Mouse (Mus musculus): Measurements from ENCODE around the gene Myh11. TPM values are rescaled to one million over a fixed set of nuclear protein-coding genes. Genes with fewer than 3 reads are reported as not detected.

The Myh11 gene
- polyA plus RNA-seq, 1 experiment from 2014 or later, result 15.1 TPM

DNA sequence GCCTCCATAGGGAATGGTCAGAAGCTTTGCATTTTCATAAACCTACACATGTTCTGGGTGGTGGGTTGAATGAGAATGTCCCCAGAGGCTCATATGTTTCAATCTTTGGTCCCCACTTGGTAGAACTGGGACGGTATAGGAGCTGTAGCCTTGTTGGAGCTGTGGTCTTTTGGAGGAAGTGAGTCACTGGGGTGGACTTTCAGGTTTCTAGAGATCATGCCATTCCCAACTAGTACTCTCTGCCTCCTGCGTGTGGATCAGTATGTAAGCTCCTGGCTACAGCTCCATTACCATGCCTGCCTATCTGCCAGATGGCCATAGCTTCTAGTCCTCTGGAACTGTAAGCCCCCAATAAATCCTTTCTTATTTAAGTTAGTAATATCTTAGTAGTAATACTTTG is 4.1 kb upstream of the Myh11 start:
- H3K9me3 ChIP-seq (ENCODE audit: low read length), result no peaks in the 10 kb centered on the region
- 0 out of 2 replicates have a peak, but pooled peaks cover 3% of the 10 kb centered on the region for H3K36me3 ChIP-seq (ENCODE audit: insufficient read depth, low read length)
- ATAC-seq, result no peak
- whole genome bisulfite sequencing, result 72% methylated on average over 2 of the region's 2 CpGs
- H3K27ac ChIP-seq (ENCODE audit: low read length), result no peak overlapping the region
- H3K4me3 ChIP-seq (ENCODE audit: low read depth, low read length), result no peak overlapping the region
- DNase-seq (ENCODE audit: low spot score), result no peak
- H3K4me1 ChIP-seq (ENCODE audit: insufficient read depth, low read depth, low read length), result peaks cover 10% of the 10 kb centered on the region
- H3K27me3 ChIP-seq (replicated peaks; ENCODE audit: insufficient read depth, low read length), result no peaks in the 10 kb centered on the region
- no peak for TF ChIP-seq CTCF (IDR thresholded peaks at IDR 0.05)
- TF ChIP-seq EP300 (IDR thresholded peaks at IDR 0.05), result no peak
- H3K9ac ChIP-seq (replicated peaks; ENCODE audit: low read depth), result no peak overlapping the region
- no peak overlapping the region for H3K4me2 ChIP-seq (replicated peaks; ENCODE audit: low read depth, low read length)

DNA sequence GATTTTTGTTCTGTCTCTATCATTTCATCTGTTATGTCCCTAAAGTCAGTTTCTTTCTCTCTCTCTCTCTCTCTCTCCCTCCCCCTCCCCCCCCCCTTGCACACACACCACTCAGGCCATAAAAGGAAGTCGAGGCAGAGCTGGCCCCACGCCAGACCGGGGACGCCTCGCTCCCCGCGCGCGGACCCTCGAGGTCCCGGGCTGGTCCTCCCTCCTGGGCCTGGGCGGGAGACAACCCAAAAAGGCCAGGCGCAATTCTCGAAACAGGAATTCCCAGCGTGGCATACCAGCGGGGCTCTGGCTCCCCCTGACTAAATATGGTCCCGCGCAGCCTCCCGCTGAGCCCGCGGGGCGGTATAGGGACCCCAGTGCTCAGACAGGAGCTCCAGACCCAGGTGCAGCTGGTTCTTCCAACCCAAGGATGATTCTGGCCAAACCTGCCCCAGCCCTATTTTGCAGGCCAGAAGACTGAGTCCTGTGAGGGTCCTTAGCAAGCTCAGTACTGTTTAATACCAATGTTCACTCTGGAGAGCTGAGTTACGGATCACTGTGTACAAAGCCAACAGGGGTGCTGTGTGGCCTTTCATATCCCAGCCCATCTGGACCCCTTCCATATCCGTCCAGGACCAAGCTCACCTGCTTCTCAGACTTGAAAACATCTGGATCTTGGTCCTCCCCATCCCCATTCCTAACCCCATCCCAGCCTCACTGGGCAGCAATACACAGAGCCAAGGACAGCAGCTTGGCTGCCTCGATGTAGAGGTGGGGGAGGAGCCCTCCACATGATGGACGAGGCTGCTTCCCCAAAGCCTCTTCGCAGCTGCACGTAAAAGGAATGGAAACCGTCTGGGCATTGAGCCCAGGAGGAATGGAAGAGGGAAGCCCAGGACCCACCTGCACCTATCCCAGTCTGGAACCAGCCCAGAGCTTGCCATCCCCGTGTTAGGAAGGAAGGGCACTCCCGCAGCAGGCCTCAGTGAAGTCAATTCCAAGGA is 1.3 kb upstream of the Myh11 start:
- H3K4me2 ChIP-seq (replicated peaks; ENCODE audit: low read depth, low read length), result peak overlapping the region; percentile 60
- ATAC-seq, result no peak
- DNase-seq (ENCODE audit: low spot score), result no peak
- 11% methylated on average over 31 of the region's 31 CpGs for whole genome bisulfite sequencing
- H3K27ac ChIP-seq (ENCODE audit: low read length), result no peak overlapping the region
- H3K9me3 ChIP-seq (ENCODE audit: low read length), result no peaks in the 10 kb centered on the region
- no peaks in the 10 kb centered on the region for H3K27me3 ChIP-seq (replicated peaks; ENCODE audit: insufficient read depth, low read length)
- peaks cover 10% of the 10 kb centered on the region for H3K4me1 ChIP-seq (ENCODE audit: insufficient read depth, low read depth, low read length)
- no peak overlapping the region for H3K9ac ChIP-seq (replicated peaks; ENCODE audit: low read depth)
- H3K4me3 ChIP-seq (ENCODE audit: low read depth, low read length), result peak overlapping the region; percentile 26; the same call in 1 of the 2 replicates
- TF ChIP-seq CTCF (IDR thresholded peaks at IDR 0.05) (no peak), EP300 (IDR thresholded peaks at IDR 0.05) (no peak)
- H3K36me3 ChIP-seq (ENCODE audit: insufficient read depth, low read length), result no peaks in the 10 kb centered on the region

DNA sequence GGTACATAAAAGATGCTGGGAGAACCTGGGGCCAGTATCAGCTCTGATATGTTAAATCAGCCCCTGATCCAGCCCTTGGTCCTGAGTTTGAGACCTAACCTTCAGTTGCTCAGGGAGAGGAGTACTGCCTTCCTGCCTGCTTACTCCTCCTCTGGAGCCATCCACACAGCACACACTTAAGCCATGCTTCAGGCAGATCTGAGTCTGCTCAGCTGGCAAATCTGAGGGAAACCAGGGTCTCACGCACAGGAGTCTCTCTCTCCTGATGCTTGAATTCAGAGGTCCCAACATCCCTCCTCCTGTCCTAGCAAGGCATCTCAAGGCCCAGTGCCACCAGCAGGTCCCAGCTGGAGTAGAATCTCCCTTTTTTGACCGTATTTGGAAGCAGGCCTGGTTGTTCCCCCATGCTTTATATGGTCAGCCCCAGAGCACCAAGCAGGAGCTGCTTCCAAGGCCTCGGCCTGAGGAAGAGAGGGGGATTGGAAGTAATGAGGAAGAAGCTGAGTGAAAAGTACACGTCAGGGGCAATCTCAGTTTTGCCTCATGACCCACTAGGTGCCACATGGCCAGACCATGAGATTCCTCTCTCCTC is 18.7 kb downstream of the Myh11 start:
- H3K36me3 ChIP-seq (ENCODE audit: insufficient read depth, low read length), result no peaks in the 10 kb centered on the region
- 49% methylated on average over 4 of the region's 4 CpGs for WGBS
- H3K27ac ChIP-seq (ENCODE audit: low read length), result no peak overlapping the region
- H3K27me3 ChIP-seq (replicated peaks; ENCODE audit: insufficient read depth, low read length), result no peaks in the 10 kb centered on the region
- H3K9me3 ChIP-seq (ENCODE audit: low read length), result no peaks in the 10 kb centered on the region
- ATAC-seq (no peak; the same call in 1 of the 2 replicates), DNase-seq (ENCODE audit: low spot score) (no peak)
- H3K4me2 ChIP-seq (replicated peaks; ENCODE audit: low read depth, low read length), result no peak overlapping the region
- no peak overlapping the region for H3K4me3 ChIP-seq (ENCODE audit: low read depth, low read length)
- no peaks in the 10 kb centered on the region for H3K4me1 ChIP-seq (ENCODE audit: insufficient read depth, low read depth, low read length)
- TF ChIP-seq CTCF (IDR thresholded peaks at IDR 0.05) (no peak), EP300 (IDR thresholded peaks at IDR 0.05) (no peak)
- no peak overlapping the region for H3K9ac ChIP-seq (replicated peaks; ENCODE audit: low read depth)

DNA sequence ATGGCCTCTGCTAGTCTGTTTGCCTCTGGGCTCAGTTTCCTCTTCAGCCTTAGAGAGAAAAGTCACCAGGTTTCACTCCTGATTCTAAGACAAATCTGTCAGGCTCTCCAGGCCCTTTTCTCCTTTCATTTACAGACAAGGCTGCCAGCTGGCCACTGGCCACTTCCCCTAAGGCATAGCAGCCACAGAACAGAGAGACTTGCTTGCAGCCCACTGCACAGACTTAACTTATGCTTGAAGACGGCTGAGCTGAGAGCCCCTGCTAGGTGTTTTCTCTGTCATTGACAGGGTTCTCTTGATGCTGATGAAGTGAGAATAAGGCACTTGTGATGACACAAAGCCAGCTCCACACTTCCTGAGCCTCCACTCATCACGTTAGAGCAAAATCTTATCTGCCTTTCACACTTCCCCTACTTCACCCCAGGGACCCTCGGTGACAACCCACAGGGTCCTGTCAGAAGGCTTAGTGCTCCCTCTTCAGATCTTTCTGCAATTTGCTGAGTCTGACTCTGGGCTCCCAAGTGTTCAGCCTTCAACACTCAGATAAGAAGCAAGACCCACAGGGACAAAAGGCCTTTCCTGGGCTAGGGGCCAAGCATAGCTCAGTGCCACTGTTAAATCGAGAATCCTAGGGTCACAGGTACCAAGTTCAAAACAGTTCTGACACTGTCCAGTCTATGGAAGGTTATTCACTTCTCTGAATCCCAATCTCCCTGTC is 25.8 kb downstream of the Myh11 start:
- Histone ChIP-seq H3K4me1 (ENCODE audit: insufficient read depth, low read depth, low read length) (peaks cover 6% of the 10 kb centered on the region; the same call in 1 of the 2 replicates), H3K27ac (ENCODE audit: low read length) (0 out of 2 replicates have a peak overlapping the region, but pooled peaks have one; percentile 16), H3K4me3 (ENCODE audit: low read depth, low read length) (no peak overlapping the region), H3K4me2 (replicated peaks; ENCODE audit: low read depth, low read length) (no peak overlapping the region), H3K27me3 (replicated peaks; ENCODE audit: insufficient read depth, low read length) (no peaks in the 10 kb centered on the region), H3K9me3 (ENCODE audit: low read length) (no peaks in the 10 kb centered on the region), H3K9ac (replicated peaks; ENCODE audit: low read depth) (no peak overlapping the region), H3K36me3 (ENCODE audit: insufficient read depth, low read length) (no peaks in the 10 kb centered on the region)
- WGBS, result 8% methylated on average over 4 of the region's 4 CpGs
- TF ChIP-seq EP300 (IDR thresholded peaks at IDR 0.05) (no peak), CTCF (IDR thresholded peaks at IDR 0.05) (no peak)
- no peak for ATAC-seq
- DNase-seq (ENCODE audit: low spot score), result no peak

DNA sequence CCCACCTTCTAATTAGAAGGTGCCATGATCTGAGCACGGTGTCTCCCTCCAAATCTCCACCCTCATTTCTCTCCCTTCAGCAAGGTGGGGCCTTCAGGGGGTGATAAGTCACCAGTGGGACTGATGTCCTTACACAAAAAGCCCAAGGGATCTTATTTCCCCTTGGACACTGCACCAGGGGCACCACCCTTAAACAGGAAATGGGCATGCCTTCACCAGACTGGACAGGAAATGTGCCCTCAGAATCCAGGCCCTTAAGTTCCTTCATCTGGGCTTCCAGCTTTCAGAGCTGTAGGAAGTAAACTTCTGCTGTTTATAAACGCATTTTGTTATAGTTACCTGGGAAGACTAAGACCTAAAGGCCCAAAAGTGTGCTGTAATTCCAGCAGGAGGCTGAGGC is 26.7 kb downstream of the Myh11 start:
- H3K27me3 ChIP-seq (replicated peaks; ENCODE audit: insufficient read depth, low read length), result no peaks in the 10 kb centered on the region
- whole genome bisulfite sequencing, result 62% methylated on average over 2 of the region's 2 CpGs
- ATAC-seq, result peak; percentile 76

More for the DNA sequence above, 26.7 kb downstream of the Myh11 start:
- H3K9me3 ChIP-seq (ENCODE audit: low read length), result no peaks in the 10 kb centered on the region
- H3K36me3 ChIP-seq (ENCODE audit: insufficient read depth, low read length), result no peaks in the 10 kb centered on the region
- peak overlapping the region; percentile 33; the same call in 1 of the 2 replicates for H3K27ac ChIP-seq (ENCODE audit: low read length)
- peaks cover 6% of the 10 kb centered on the region; the same call in 1 of the 2 replicates for H3K4me1 ChIP-seq (ENCODE audit: insufficient read depth, low read depth, low read length)
- H3K4me2 ChIP-seq (replicated peaks; ENCODE audit: low read depth, low read length), result no peak overlapping the region
- DNase-seq (ENCODE audit: low spot score), result peak; percentile 18
- no peak overlapping the region for H3K4me3 ChIP-seq (ENCODE audit: low read depth, low read length)
- no peak; the same call in 1 of the 2 replicates for TF ChIP-seq CTCF (IDR thresholded peaks at IDR 0.05)
- TF ChIP-seq EP300 (IDR thresholded peaks at IDR 0.05), result peak; percentile 77
- H3K9ac ChIP-seq (replicated peaks; ENCODE audit: low read depth), result no peak overlapping the region
